Mouse (Mus musculus) olfactory bulb, adult 2 months (tissue): ENCODE data around the gene Ctsf. TPM values are rescaled to one million over a fixed set of nuclear protein-coding genes. Genes with fewer than 3 reads are reported as not detected.

Experiments used
- H3K27ac ChIP-seq: fragments of 200-500 bp; 2 replicates; pipeline ENCODE4 v1.5.1; 2012; ENCODE audit warnings: low read depth, low read length; ENCODE audit not compliant: insufficient read depth
- H3K4me1 ChIP-seq: fragments of 200-500 bp; 2 replicates; pipeline ENCODE4 v1.6.1; 2012; ENCODE audit warnings: low read length; ENCODE audit not compliant: control insufficient read depth, insufficient read depth
- H3K4me3 ChIP-seq: fragments of 200-500 bp; 2 replicates; pipeline ENCODE4 v1.5.1; 2012; ENCODE audit warnings: mild to moderate bottlenecking, low read depth, low read length, moderate library complexity; ENCODE audit not compliant: insufficient read depth
- CTCF ChIP-seq: fragments of 200-500 bp; IDR thresholded peaks from 2 replicates; pipeline ENCODE4 v1.5.1; 2012; ENCODE audit warnings: low read depth, mild to moderate bottlenecking, low read length, moderate library complexity; ENCODE audit not compliant: insufficient read depth
- POLR2A ChIP-seq: fragments of 200-500 bp; IDR thresholded peaks from 2 replicates; pipeline ENCODE4 v1.6.1; 2012; ENCODE audit warnings: mild to moderate bottlenecking, low read depth, low read length, moderate library complexity; ENCODE audit not compliant: insufficient read depth
- WGBS: fragments of 180-500 bp; shearing (Covaris S2); methylation state at CpG from one replicate; pipeline ENCODE4 v1.1.7; 2018; 5-methylcytosine and 5-hydroxymethylcytosine counted together
- polyA plus RNA-seq: library from polyadenylated mRNA; stranded (reverse); fragments of >200 nt; gene quantifications from 2 replicates; pipeline ENCODE4 v1.2.4, GENCODE M21; 2012; ENCODE audit warnings: low replicate concordance; ENCODE audit not compliant: missing spikeins, insufficient read depth, insufficient read length

Gene Ctsf
- polyA plus RNA-seq, 1 experiment = not detected

GRCm38 (mm10) chr19:4898972-4899371 is 44.0 kb downstream of the Ctsf start:
- Histone ChIP-seq H3K4me1 (no peaks in the 10 kb centered on the region), H3K27ac (no peak overlapping the region), H3K4me3 (no peak overlapping the region)
- TF ChIP-seq CTCF = no peak
- TF ChIP-seq POLR2A = no peak
- WGBS = 87% methylated on average over 9 of the region's 9 CpGs

- no peak overlapping the region for H3K27ac ChIP-seq
- H3K4me3 ChIP-seq = no peak overlapping the region
- WGBS = 83% methylated on average over 3 of the region's 3 CpGs
- TF ChIP-seq CTCF = no peak
- no peak for TF ChIP-seq POLR2A
- no peaks in the 10 kb centered on the region for H3K4me1 ChIP-seq
These were observed 45.0 kb downstream of the Ctsf start for GRCm38 (mm10) chr19:4899888-4900287.

- H3K4me1 ChIP-seq = no peaks in the 10 kb centered on the region
- H3K4me3 ChIP-seq = peak within 1 kb of the TSS; percentile 85
- H3K27ac ChIP-seq = peak within 1 kb of the TSS; percentile 53; the same call in 1 of the 2 replicates
- WGBS = 2% methylated on average over 31 of the region's 31 CpGs
- TF ChIP-seq CTCF (no peak), POLR2A (peak; percentile 56; the same call in 1 of the 2 replicates)
These were observed 51.3 kb downstream of the Ctsf start, which contains the start of gene Bbs1 for GRCm38 (mm10) chr19:4905979-4906794. Gene Bbs1 (minus strand): TSS chr19:4906628.

GRCm38 (mm10) chr19:4908107-4908506 is 53.2 kb downstream of the Ctsf start:
- TF ChIP-seq POLR2A (no peak), CTCF (no peak)
- H3K27ac ChIP-seq = no peak overlapping the region
- 69% methylated on average over 4 of the region's 4 CpGs for WGBS
- no peaks in the 10 kb centered on the region for H3K4me1 ChIP-seq
- H3K4me3 ChIP-seq = no peak overlapping the region

- H3K4me1 ChIP-seq = no peaks in the 10 kb centered on the region
- no peak for TF ChIP-seq POLR2A
- TF ChIP-seq CTCF = no peak
- WGBS = 91% methylated on average over 7 of the region's 7 CpGs
- H3K4me3 ChIP-seq = no peak overlapping the region
- H3K27ac ChIP-seq = no peak overlapping the region
These were observed 54.4 kb downstream of the Ctsf start for GRCm38 (mm10) chr19:4909376-4909775.

Other genes starting within 250 kb of the Ctsf start
- gene Lrfn4, start 239.5 kb upstream of the Ctsf start, polyA plus RNA-seq = not detected in 2 replicates
- not detected in 2 replicates for gene Rce1, start 229.5 kb upstream of the Ctsf start, polyA plus RNA-seq
- not detected in 2 replicates for gene Gm960, start 156.5 kb upstream of the Ctsf start, polyA plus RNA-seq
- gene Sptbn2, start 144.0 kb upstream of the Ctsf start, polyA plus RNA-seq = 60.8 TPM in 1 of 2 replicates, not detected in the other
- gene Rbm4b, start 98.6 kb upstream of the Ctsf start, polyA plus RNA-seq = not detected in 2 replicates
- 103 TPM in 1 of 2 replicates, not detected in the other for gene Rbm4, start 61.2 kb upstream of the Ctsf start, polyA plus RNA-seq
- not detected in 2 replicates for gene Gm21992, start 43.5 kb upstream of the Ctsf start, polyA plus RNA-seq
- not detected in 2 replicates for gene Rbm14, start 43.5 kb upstream of the Ctsf start, polyA plus RNA-seq
- not detected in 2 replicates for gene Ccs, start 15.8 kb upstream of the Ctsf start, polyA plus RNA-seq
- gene Ccdc87, start 15.8 kb upstream of the Ctsf start, polyA plus RNA-seq = not detected in 2 replicates
- not detected in 2 replicates for gene Actn3, start 22.8 kb downstream of the Ctsf start, polyA plus RNA-seq
- not detected in 2 replicates for gene Zdhhc24, start 23.5 kb downstream of the Ctsf start, polyA plus RNA-seq
- not detected in 2 replicates for gene Bbs1, start 51.5 kb downstream of the Ctsf start, polyA plus RNA-seq
- not detected in 2 replicates for gene Dpp3, start 73.2 kb downstream of the Ctsf start, polyA plus RNA-seq
- not detected in 2 replicates for gene Peli3, start 88.0 kb downstream of the Ctsf start, polyA plus RNA-seq
- gene Mrpl11, start 107.0 kb downstream of the Ctsf start, polyA plus RNA-seq = not detected in 2 replicates
- gene Npas4, start 135.2 kb downstream of the Ctsf start, polyA plus RNA-seq = not detected in 2 replicates
- not detected in 2 replicates for gene Slc29a2, start 168.7 kb downstream of the Ctsf start, polyA plus RNA-seq
- gene B4gat1, start 183.7 kb downstream of the Ctsf start, polyA plus RNA-seq = not detected in 2 replicates
- not detected in 2 replicates for gene AC124502.3, start 183.8 kb downstream of the Ctsf start, polyA plus RNA-seq
- gene Brms1, start 186.2 kb downstream of the Ctsf start, polyA plus RNA-seq = not detected in 2 replicates
- gene Rin1, start 195.4 kb downstream of the Ctsf start, polyA plus RNA-seq = not detected in 2 replicates
- not detected in 2 replicates for gene Cd248, start 212.9 kb downstream of the Ctsf start, polyA plus RNA-seq
- not detected in 2 replicates for gene Tmem151a, start 230.4 kb downstream of the Ctsf start, polyA plus RNA-seq
- gene Yif1a, start 233.4 kb downstream of the Ctsf start, polyA plus RNA-seq = not detected in 2 replicates
- not detected in 2 replicates for gene Cnih2, start 243.4 kb downstream of the Ctsf start, polyA plus RNA-seq